Mouse (Mus musculus): ENCODE results near the gene Scube1. TPM values are rescaled to one million over a fixed set of nuclear protein-coding genes. Genes with fewer than 3 reads are reported as not detected.
A peak's percentile ranks its signal among the peaks of the same experiment; 100 is the strongest.

The Scube1 gene
- total and polyA plus RNA-seq, 2 experiments from 2014 or later = 9.7 to 28.1 TPM

GRCm38 (mm10) chr15:83712361-83712760 lies 12.5 kb downstream of the Scube1 start:
- Histone ChIP-seq H3K4me2 (ENCODE audit: low read depth) (no peak overlapping the region), H3K36me3 (ENCODE audit: insufficient read depth) (no peaks in the 10 kb centered on the region), H3K4me3 (ENCODE audit: low read depth, low read length) (no peak overlapping the region), H3K27ac (ENCODE audit: low read depth, low read length) (no peak overlapping the region), H3K9me3 (ENCODE audit: low read length) (no peaks in the 10 kb centered on the region), H3K4me1 (ENCODE audit: insufficient read depth) (no peaks in the 10 kb centered on the region), H3K9ac (no peak overlapping the region), H3K27me3 (ENCODE audit: insufficient read depth, low read length) (no peaks in the 10 kb centered on the region)
- ATAC-seq = no peak
- WGBS = 94% methylated on average over 5 of the region's 5 CpGs
- no peak for DNase-seq
- TF ChIP-seq CTCF (IDR thresholded peaks at IDR 0.05; ENCODE audit: low read depth) = no peak

DNA sequence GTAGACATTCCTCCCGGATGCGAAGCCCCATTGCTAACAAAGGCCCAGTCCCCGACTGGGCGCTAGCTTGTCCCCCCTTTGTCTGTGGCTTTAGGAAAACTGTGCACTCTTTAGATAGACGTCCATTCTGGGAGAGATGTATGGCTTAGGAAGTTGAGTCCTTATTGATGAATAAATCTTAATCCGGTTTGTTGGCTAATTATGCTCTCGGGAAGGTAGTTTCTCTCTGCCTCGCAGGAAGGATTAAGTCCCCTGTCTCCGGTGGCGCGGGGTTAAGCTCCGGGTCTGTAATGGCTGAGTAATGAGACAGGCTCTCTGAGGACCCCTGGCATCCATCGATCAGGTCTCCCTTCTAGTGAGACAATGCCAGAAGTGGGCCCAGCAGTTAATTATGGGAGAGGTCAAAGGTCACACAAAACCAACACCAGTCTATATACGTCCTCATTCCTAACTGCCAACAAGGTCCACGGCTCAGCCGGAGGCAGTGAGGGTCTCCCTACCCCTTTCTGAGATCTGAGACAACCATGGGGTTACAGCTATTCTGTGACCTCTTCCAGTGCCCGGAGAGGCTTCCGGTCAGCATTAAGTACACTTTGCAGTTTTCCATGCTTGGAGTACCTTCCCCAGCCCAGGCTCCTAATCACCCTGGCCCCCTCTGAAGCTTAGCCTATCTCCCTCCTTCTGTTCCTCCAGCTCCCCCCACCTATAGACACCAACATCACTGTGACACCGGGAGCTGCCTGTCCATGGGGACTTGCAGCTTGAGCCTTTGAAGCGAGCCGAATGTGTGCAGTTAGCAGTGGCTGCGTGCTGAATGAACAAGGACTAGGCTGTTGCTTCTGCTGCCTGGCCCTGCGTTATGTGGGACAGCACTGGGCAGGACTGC lies 14.7 kb downstream of the Scube1 start:
- Histone ChIP-seq H3K36me3 (ENCODE audit: insufficient read depth) (no peaks in the 10 kb centered on the region), H3K4me3 (ENCODE audit: low read depth, low read length) (no peak overlapping the region), H3K9me3 (ENCODE audit: low read length) (no peaks in the 10 kb centered on the region), H3K27me3 (ENCODE audit: insufficient read depth, low read length) (no peaks in the 10 kb centered on the region), H3K9ac (no peak overlapping the region), H3K4me2 (ENCODE audit: low read depth) (no peak overlapping the region), H3K27ac (ENCODE audit: low read depth, low read length) (no peak overlapping the region), H3K4me1 (ENCODE audit: insufficient read depth) (no peaks in the 10 kb centered on the region)
- no peak for TF ChIP-seq CTCF (IDR thresholded peaks at IDR 0.05; ENCODE audit: low read depth)
- no peak for DNase-seq
- 0 out of 2 replicates have a peak, but pooled peaks have one; percentile 10 for ATAC-seq
- 26% methylated on average over 23 of the region's 23 CpGs for WGBS

- no peaks in the 10 kb centered on the region for H3K4me1 ChIP-seq (ENCODE audit: insufficient read depth)
- H3K36me3 ChIP-seq (ENCODE audit: insufficient read depth) = no peaks in the 10 kb centered on the region
- DNase-seq = peak; percentile 24
- no peak for TF ChIP-seq CTCF (IDR thresholded peaks at IDR 0.05; ENCODE audit: low read depth)
- H3K4me3 ChIP-seq (ENCODE audit: low read depth, low read length) = no peak overlapping the region
- peak; percentile 32 for ATAC-seq
- H3K9ac ChIP-seq = no peak overlapping the region
- no peaks in the 10 kb centered on the region for H3K27me3 ChIP-seq (ENCODE audit: insufficient read depth, low read length)
- H3K4me2 ChIP-seq (ENCODE audit: low read depth) = no peak overlapping the region
- 35% methylated on average over 9 of the region's 10 CpGs for WGBS
- no peak overlapping the region for H3K27ac ChIP-seq (ENCODE audit: low read depth, low read length)
- H3K9me3 ChIP-seq (ENCODE audit: low read length) = no peaks in the 10 kb centered on the region
Observed at GRCm38 (mm10) chr15:83706528-83707199, 18.2 kb downstream of the Scube1 start.

DNA sequence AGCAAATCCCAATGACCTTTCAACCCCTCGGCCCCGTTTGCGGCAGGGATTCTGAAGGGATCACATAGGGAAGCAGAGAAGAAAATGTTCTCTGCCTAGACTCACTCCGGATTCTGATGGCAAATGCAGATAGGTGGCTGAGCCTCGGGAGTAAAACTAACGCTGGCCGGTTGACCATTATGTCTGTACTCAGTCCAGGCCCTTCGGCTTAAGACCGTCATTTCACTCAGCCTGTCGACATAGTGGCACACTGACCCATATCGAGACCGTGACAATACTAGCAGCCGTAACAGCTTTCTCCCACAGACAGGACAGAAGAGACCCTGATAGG lies 24.3 kb downstream of the Scube1 start:
- H3K4me1 ChIP-seq (ENCODE audit: insufficient read depth) = no peaks in the 10 kb centered on the region; the same call in 1 of the 2 replicates
- H3K9ac ChIP-seq = no peak overlapping the region
- no peak for ATAC-seq
- H3K9me3 ChIP-seq (ENCODE audit: low read length) = no peaks in the 10 kb centered on the region
- H3K36me3 ChIP-seq (ENCODE audit: insufficient read depth) = no peaks in the 10 kb centered on the region; the same call in 1 of the 2 replicates
- TF ChIP-seq CTCF (IDR thresholded peaks at IDR 0.05; ENCODE audit: low read depth) = no peak
- H3K27me3 ChIP-seq (ENCODE audit: insufficient read depth, low read length) = no peaks in the 10 kb centered on the region
- 42% methylated on average over 13 of the region's 13 CpGs for WGBS
- H3K4me3 ChIP-seq (ENCODE audit: low read depth, low read length) = no peak overlapping the region
- no peak overlapping the region for H3K4me2 ChIP-seq (ENCODE audit: low read depth)
- DNase-seq = no peak
- H3K27ac ChIP-seq (ENCODE audit: low read depth, low read length) = no peak overlapping the region

GRCm38 (mm10) chr15:83699834-83700592 lies 24.8 kb downstream of the Scube1 start:
- no peak overlapping the region for H3K27ac ChIP-seq (ENCODE audit: low read depth, low read length)
- H3K4me3 ChIP-seq (ENCODE audit: low read depth, low read length) = no peak overlapping the region
- no peaks in the 10 kb centered on the region for H3K9me3 ChIP-seq (ENCODE audit: low read length)
- no peaks in the 10 kb centered on the region; the same call in 1 of the 2 replicates for H3K4me1 ChIP-seq (ENCODE audit: insufficient read depth)
- ATAC-seq = no peak; the same call in 1 of the 2 replicates
- no peak overlapping the region for H3K9ac ChIP-seq
- DNase-seq = peak; percentile 14
- H3K27me3 ChIP-seq (ENCODE audit: insufficient read depth, low read length) = no peaks in the 10 kb centered on the region
- TF ChIP-seq CTCF (IDR thresholded peaks at IDR 0.05; ENCODE audit: low read depth) = 0 out of 2 replicates have a peak, but pooled peaks have one; percentile 19
- H3K4me2 ChIP-seq (ENCODE audit: low read depth) = no peak overlapping the region
- no peaks in the 10 kb centered on the region; the same call in 1 of the 2 replicates for H3K36me3 ChIP-seq (ENCODE audit: insufficient read depth)
- 16% methylated on average over 11 of the region's 11 CpGs for WGBS

GRCm38 (mm10) chr15:83699132-83699833 lies 25.5 kb downstream of the Scube1 start:
- Histone ChIP-seq H3K9me3 (ENCODE audit: low read length) (no peaks in the 10 kb centered on the region), H3K27ac (ENCODE audit: low read depth, low read length) (no peak overlapping the region), H3K4me3 (ENCODE audit: low read depth, low read length) (no peak overlapping the region), H3K36me3 (ENCODE audit: insufficient read depth) (no peaks in the 10 kb centered on the region; the same call in 1 of the 2 replicates), H3K9ac (no peak overlapping the region), H3K4me1 (ENCODE audit: insufficient read depth) (no peaks in the 10 kb centered on the region; the same call in 1 of the 2 replicates), H3K4me2 (ENCODE audit: low read depth) (no peak overlapping the region), H3K27me3 (ENCODE audit: insufficient read depth, low read length) (no peaks in the 10 kb centered on the region)
- no peak for ATAC-seq
- TF ChIP-seq CTCF (IDR thresholded peaks at IDR 0.05; ENCODE audit: low read depth) = no peak
- 20% methylated on average over 20 of the region's 20 CpGs for WGBS
- no peak for DNase-seq

Data from forebrain, postnatal 0 days (tissue).